Mouse (Mus musculus) stomach, postnatal 0 days (tissue): Measurements from ENCODE around the gene Ppef2.

Source experiments
- CTCF ChIP-seq: IDR thresholded peaks from 2 replicates; pipeline ENCODE4 v1.5.1; 2016; ENCODE audit warnings: antibody characterized with exemption, low read depth, mild to moderate bottlenecking, moderate library complexity
- EP300 ChIP-seq: optimal IDR thresholded peaks from 2 replicates; pipeline ENCODE3; 2016; ENCODE audit warnings: antibody characterized with exemption

GRCm38 (mm10) chr5:92256218-92256617, at the start of gene Ppef2:
- TF ChIP-seq CTCF (no peak), EP300 (no peak)
